Mouse (Mus musculus) CH12.LX (cell line): ENCODE measurements around the gene Tmem139.

Experiments used
- CTCF ChIP-seq, 2 experiments: IDR thresholded peaks in 1 of 2; conservative IDR thresholded peaks in 1 of 2; 2 replicates each; pipeline ENCODE4 v1.5.1; 2011 to 2012; ENCODE audit warnings: low read depth in 2 of 2, low read length in 2 of 2, improper control_type of control experiment in 1 of 2, inconsistent platforms in 1 of 2, mild to moderate bottlenecking in 1 of 2, moderate library complexity in 1 of 2
- GABPA ChIP-seq: IDR thresholded peaks from 2 replicates; pipeline ENCODE4 v1.6.1; 2012; ENCODE audit warnings: low read depth, low read length, improper control_type of control experiment, inconsistent platforms; ENCODE audit not compliant: insufficient replicate concordance
- HCFC1 ChIP-seq: IDR thresholded peaks from 2 replicates; pipeline ENCODE4 v1.6.1; 2012; ENCODE audit warnings: low read depth, mild to moderate bottlenecking, inconsistent platforms, low read length, improper control_type of control experiment

GRCm38 (mm10) chr6:42261524-42262170, at the start of gene Tmem139:
- TF ChIP-seq GABPA (no peak), CTCF (conservative IDR thresholded peaks at IDR 0.05 in 1 of 2, IDR thresholded peaks at IDR 0.05 in 1 of 2; ENCODE audit: low read depth in 2 of 2, low read length in 2 of 2) (no peak), HCFC1 (no peak)
